Mouse (Mus musculus): Measurements from ENCODE around the gene Tmem251. TPM values are rescaled to one million over a fixed set of nuclear protein-coding genes. Genes with fewer than 3 reads are reported as not detected.

Tmem251 gene
- polyA plus RNA-seq, 1 experiment from 2014 or later, result 13.3 TPM

Other genes starting within 250 kb of the Tmem251 start
- 88.9 and 90.0 TPM in 2 replicates for gene Chga, start 188.8 kb upstream of the Tmem251 start, polyA plus RNA-seq (2015; fragmentation: Nextera tagmentation; extraction: Ambion mirVana)
- 19.7 and 20.7 TPM in 2 replicates for gene Itpk1, start 38.8 kb upstream of the Tmem251 start, polyA plus RNA-seq (2015; fragmentation: Nextera tagmentation; extraction: Ambion mirVana)
- 52.3 and 54.8 TPM in 2 replicates for gene Moap1, start 101 bp upstream of the Tmem251 start, polyA plus RNA-seq (2015; fragmentation: Nextera tagmentation; extraction: Ambion mirVana)
- gene Gm28051, start 14.0 kb downstream of the Tmem251 start, polyA plus RNA-seq (2015; fragmentation: Nextera tagmentation; extraction: Ambion mirVana), result not detected in 2 replicates
- 55.0 and 57.9 TPM in 2 replicates for gene Gon7, start 14.0 kb downstream of the Tmem251 start, polyA plus RNA-seq (2015; fragmentation: Nextera tagmentation; extraction: Ambion mirVana)
- gene Ubr7, start 14.2 kb downstream of the Tmem251 start, polyA plus RNA-seq (2015; fragmentation: Nextera tagmentation; extraction: Ambion mirVana), result 39.0 and 41.7 TPM in 2 replicates
- 41.1 and 42.4 TPM in 2 replicates for gene Gm20604, start 14.9 kb downstream of the Tmem251 start, polyA plus RNA-seq (2015; fragmentation: Nextera tagmentation; extraction: Ambion mirVana)
- gene Btbd7, start 134.7 kb downstream of the Tmem251 start, polyA plus RNA-seq (2015; fragmentation: Nextera tagmentation; extraction: Ambion mirVana), result 19.2 and 20.3 TPM in 2 replicates
- gene Cox8c, start 155.6 kb downstream of the Tmem251 start, polyA plus RNA-seq (2015; fragmentation: Nextera tagmentation; extraction: Ambion mirVana), result not detected in 2 replicates
- gene Unc79, start 205.1 kb downstream of the Tmem251 start, polyA plus RNA-seq (2015; fragmentation: Nextera tagmentation; extraction: Ambion mirVana), result 7.9 and 8.3 TPM in 2 replicates